Mouse (Mus musculus): ENCODE measurements around the gene Tmem53. TPM values are rescaled to one million over a fixed set of nuclear protein-coding genes. Genes with fewer than 3 reads are reported as not detected.

Gene Tmem53
- polyA plus RNA-seq (2015; fragmentation: Nextera tagmentation; extraction: Ambion mirVana), result 13.2 and 13.5 TPM in 2 replicates

GRCm38 (mm10) chr4:117251801-117252316, at the start of gene Tmem53, which contains the start of gene Armh1:
Tmem53 (plus strand) TSS chr4:117251951.
Armh1 (minus strand) TSS chr4:117252125.
- peak; percentile 99 for ATAC-seq (ENCODE audit: insufficient read depth, low FRiP score, low read depth)
- Histone ChIP-seq H3K4me2 (peak within 1 kb of the TSS; percentile 75), H3K4me3 (replicated peaks) (peak within 1 kb of the TSS; percentile 77), H3K4me1 (peaks cover 22% of the 10 kb centered on the region), H3K9ac (peak within 1 kb of the TSS; percentile 63), H3K27ac (peak within 1 kb of the TSS; percentile 90), H3K27me3 (replicated peaks) (no peaks in the 10 kb centered on the region), H3K36me3 (no peaks in the 10 kb centered on the region), H3K9me3 (no peaks in the 10 kb centered on the region)
- 0% methylated on average over 43 of the region's 43 CpGs for WGBS

GRCm38 (mm10) chr4:117202046-117202991, 49.4 kb upstream of the Tmem53 start:
- Histone ChIP-seq H3K4me3 (replicated peaks) (peak overlapping the region; percentile 32), H3K27me3 (replicated peaks) (no peaks in the 10 kb centered on the region), H3K36me3 (no peaks in the 10 kb centered on the region), H3K4me2 (peak overlapping the region; percentile 52), H3K27ac (peak overlapping the region; percentile 79), H3K9ac (no peak overlapping the region), H3K9me3 (no peaks in the 10 kb centered on the region), H3K4me1 (no peaks in the 10 kb centered on the region; the same call in 1 of the 2 replicates)
- ATAC-seq (ENCODE audit: insufficient read depth, low FRiP score, low read depth), result peak; percentile 90
- WGBS, result 1% methylated on average over 25 of the region's 25 CpGs

- no peaks in the 10 kb centered on the region; the same call in 1 of the 2 replicates for H3K4me1 ChIP-seq
- no peak overlapping the region for H3K4me3 ChIP-seq (replicated peaks)
- H3K27ac ChIP-seq, result peak overlapping the region; percentile 79; the same call in 1 of the 2 replicates
- H3K36me3 ChIP-seq, result no peaks in the 10 kb centered on the region
- no peaks in the 10 kb centered on the region for H3K27me3 ChIP-seq (replicated peaks)
- no peak overlapping the region for H3K9ac ChIP-seq
- H3K9me3 ChIP-seq, result no peaks in the 10 kb centered on the region
- 58% methylated on average over 4 of the region's 4 CpGs for WGBS
- H3K4me2 ChIP-seq, result no peak overlapping the region
- ATAC-seq (ENCODE audit: insufficient read depth, low FRiP score, low read depth), result peak; percentile 20; the same call in 1 of the 2 replicates
Observed at GRCm38 (mm10) chr4:117202992-117203354, 48.8 kb upstream of the Tmem53 start.

DNA sequence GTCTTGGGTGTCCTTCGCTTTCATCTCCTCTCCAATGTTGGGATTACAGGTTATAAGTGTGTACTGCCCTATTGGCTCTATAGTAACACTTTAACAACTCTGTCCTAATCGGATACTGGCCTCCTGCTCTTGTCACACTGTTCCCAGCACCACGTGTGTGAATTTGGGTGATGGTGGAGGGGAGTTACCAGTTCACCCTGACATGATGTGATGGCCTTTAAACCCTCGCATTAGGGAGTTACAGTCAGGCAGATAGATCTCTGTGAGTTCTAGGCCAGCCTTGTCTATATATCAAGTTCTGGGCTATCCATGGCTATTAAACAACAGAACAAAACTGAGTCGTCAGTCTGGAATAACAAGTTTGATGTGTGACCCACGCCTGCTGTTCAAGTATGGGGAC, 42.2 kb upstream of the Tmem53 start:
- H3K9me3 ChIP-seq, result no peaks in the 10 kb centered on the region
- no peaks in the 10 kb centered on the region for H3K27me3 ChIP-seq (replicated peaks)
- no peak for ATAC-seq (ENCODE audit: insufficient read depth, low FRiP score, low read depth)
- no peak overlapping the region for H3K4me2 ChIP-seq
- H3K4me1 ChIP-seq, result no peaks in the 10 kb centered on the region
- H3K9ac ChIP-seq, result no peak overlapping the region
- no peak overlapping the region for H3K27ac ChIP-seq
- WGBS, result 80% methylated on average over 6 of the region's 6 CpGs
- H3K36me3 ChIP-seq, result no peaks in the 10 kb centered on the region
- H3K4me3 ChIP-seq (replicated peaks), result no peak overlapping the region

- peak overlapping the region; percentile 19; the same call in 1 of the 2 replicates for H3K4me2 ChIP-seq
Observed at GRCm38 (mm10) chr4:117210147-117211074, 41.3 kb upstream of the Tmem53 start.

DNA sequence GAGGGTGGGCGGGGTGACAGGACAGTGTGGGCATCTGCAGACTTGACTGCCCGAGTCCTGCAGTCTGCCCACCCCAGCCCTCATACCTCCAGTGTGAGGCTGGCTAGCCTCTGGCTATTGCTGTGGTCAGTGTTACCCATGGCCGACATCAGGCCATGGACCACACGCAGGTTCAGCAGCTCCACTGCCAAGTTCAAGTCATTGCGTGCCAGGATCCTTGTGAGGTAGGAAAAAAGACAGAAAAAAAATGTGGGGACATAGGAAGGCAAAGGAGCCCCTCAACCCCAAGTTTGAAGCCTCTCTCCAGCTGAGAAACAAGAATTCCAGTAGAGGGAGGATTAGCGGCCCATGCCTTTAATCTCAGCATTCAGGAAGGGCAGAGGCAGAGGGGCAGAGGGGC, 37.5 kb upstream of the Tmem53 start:
- Histone ChIP-seq H3K4me1 (no peaks in the 10 kb centered on the region), H3K4me2 (no peak overlapping the region), H3K9me3 (no peaks in the 10 kb centered on the region), H3K27me3 (replicated peaks) (no peaks in the 10 kb centered on the region), H3K4me3 (replicated peaks) (no peak overlapping the region), H3K27ac (no peak overlapping the region), H3K36me3 (no peaks in the 10 kb centered on the region), H3K9ac (no peak overlapping the region)
- no peak for ATAC-seq (ENCODE audit: insufficient read depth, low FRiP score, low read depth)
- WGBS, result 82% methylated on average over 6 of the region's 6 CpGs

More at GRCm38 (mm10) chr4:117210147-117211074, 41.3 kb upstream of the Tmem53 start:
- no peaks in the 10 kb centered on the region for H3K9me3 ChIP-seq
- no peaks in the 10 kb centered on the region for H3K36me3 ChIP-seq
- H3K27me3 ChIP-seq (replicated peaks), result no peaks in the 10 kb centered on the region
- no peaks in the 10 kb centered on the region for H3K4me1 ChIP-seq
- 6% methylated on average over 20 of the region's 20 CpGs for WGBS
- no peak overlapping the region for H3K27ac ChIP-seq
- ATAC-seq (ENCODE audit: insufficient read depth, low FRiP score, low read depth), result peak; percentile 56; the same call in 1 of the 2 replicates
- H3K4me3 ChIP-seq (replicated peaks), result no peak overlapping the region; the same call in 1 of the 2 replicates
- H3K9ac ChIP-seq, result no peak overlapping the region

- Histone ChIP-seq H3K4me1 (no peaks in the 10 kb centered on the region), H3K4me2 (no peak overlapping the region), H3K36me3 (no peaks in the 10 kb centered on the region), H3K4me3 (replicated peaks) (no peak overlapping the region), H3K27ac (no peak overlapping the region), H3K27me3 (replicated peaks) (no peaks in the 10 kb centered on the region), H3K9ac (no peak overlapping the region), H3K9me3 (no peaks in the 10 kb centered on the region)
- ATAC-seq (ENCODE audit: insufficient read depth, low FRiP score, low read depth), result no peak
- 52% methylated on average over 5 of the region's 5 CpGs for WGBS
Observed at GRCm38 (mm10) chr4:117217029-117217428, 34.7 kb upstream of the Tmem53 start.

DNA sequence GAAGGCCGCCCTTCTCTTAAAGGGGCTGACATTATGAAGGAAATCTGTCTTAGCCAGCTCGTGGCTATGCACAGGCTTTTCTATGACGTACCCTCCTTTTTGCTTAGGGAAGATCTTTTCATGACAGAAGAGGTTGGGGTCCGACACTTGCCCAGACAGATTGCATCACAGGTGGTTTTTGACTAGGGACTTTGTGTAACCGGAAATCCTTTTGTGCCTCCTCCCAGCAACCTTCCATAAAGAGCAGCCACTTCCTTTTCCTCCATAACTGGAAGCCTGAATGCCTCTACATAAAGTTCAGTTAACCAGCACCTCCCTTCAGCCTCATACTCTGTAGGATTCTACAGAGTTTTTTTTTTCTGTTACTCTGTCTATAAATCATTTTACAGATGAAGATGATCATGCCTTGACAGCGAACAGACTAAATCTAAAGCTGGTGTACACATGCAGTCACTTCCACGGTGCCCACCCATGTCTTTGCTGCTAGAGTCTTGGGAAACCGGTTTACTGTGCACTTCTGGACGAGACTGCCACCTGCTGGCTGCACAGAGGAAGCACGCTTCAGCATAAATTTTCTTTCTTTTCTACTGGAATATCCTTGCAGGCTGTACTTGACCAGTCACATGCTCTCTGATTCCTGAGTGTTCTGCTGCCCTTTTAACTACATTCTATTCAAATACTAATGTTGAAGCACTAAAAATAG, 33.1 kb upstream of the Tmem53 start:
- 33% methylated on average over 10 of the region's 10 CpGs for WGBS
- no peak for ATAC-seq (ENCODE audit: insufficient read depth, low FRiP score, low read depth)
- no peak overlapping the region; the same call in 1 of the 2 replicates for H3K4me2 ChIP-seq
- H3K9ac ChIP-seq, result no peak overlapping the region
- H3K4me1 ChIP-seq, result no peaks in the 10 kb centered on the region
- no peak overlapping the region for H3K4me3 ChIP-seq (replicated peaks)
- H3K27ac ChIP-seq, result no peak overlapping the region
- no peaks in the 10 kb centered on the region for H3K9me3 ChIP-seq
- no peaks in the 10 kb centered on the region for H3K27me3 ChIP-seq (replicated peaks)
- no peaks in the 10 kb centered on the region for H3K36me3 ChIP-seq

DNA sequence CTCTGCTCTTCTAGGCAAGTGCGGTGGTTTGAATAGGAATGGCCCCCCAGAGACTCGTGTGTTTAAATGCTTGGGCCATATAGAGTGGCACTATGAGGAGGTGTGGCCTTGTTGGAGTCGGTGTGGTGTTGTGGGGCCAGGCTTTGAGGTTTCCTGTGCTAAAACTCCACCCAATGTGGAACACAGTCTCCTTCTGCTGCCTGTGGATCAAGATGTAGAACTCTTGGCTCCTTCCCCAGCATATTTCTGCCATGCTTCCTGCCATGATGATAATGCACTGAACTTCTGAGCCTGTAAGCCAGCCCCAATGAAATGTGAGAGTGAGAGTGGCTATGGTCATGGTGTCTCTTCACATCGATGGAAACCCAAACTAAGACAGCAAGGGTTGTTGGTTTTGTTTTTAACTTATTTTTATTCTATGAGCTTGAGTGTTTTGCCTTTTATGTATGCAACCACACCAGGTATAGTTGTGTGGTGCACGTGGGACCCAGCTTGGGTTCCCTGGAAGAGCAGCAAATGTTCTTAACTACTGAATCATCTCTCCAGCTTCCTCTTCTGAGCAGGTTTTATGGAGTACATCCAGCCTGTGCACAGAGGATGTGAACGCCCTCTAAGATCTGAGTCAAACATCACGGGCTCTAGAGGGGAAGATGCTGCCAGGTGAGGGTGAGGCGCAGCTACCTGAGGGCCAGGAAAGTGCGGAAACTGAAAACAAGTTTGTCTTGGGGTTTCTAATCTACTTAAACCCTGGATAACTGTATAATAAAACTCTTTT, 30.8 kb upstream of the Tmem53 start:
- WGBS, result 68% methylated on average over 9 of the region's 9 CpGs
- H3K36me3 ChIP-seq, result no peaks in the 10 kb centered on the region

DNA sequence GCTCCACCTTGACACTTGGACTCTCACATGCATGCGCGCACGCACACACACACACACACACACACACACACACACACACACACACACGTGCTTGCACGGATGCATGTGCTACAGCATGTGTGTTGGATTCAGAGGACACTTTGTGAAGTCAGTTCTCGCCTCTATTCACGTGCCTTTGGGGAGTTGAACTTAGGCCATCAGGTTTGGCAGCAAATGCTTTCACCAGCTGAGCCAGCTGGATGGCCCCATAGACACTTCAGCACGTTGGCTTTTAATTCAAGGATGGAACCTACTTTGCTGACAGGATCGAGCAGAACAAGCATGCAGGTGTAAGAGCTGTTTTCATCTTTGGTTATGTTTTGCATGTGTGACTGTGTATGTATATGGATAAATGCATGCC, 29.9 kb upstream of the Tmem53 start:
- H3K27me3 ChIP-seq (replicated peaks), result no peaks in the 10 kb centered on the region
- H3K4me2 ChIP-seq, result no peak overlapping the region
- H3K4me1 ChIP-seq, result no peaks in the 10 kb centered on the region
- no peaks in the 10 kb centered on the region for H3K9me3 ChIP-seq
- H3K9ac ChIP-seq, result no peak overlapping the region
- WGBS, result 87% methylated on average over 9 of the region's 9 CpGs
- H3K4me3 ChIP-seq (replicated peaks), result no peak overlapping the region
- ATAC-seq (ENCODE audit: insufficient read depth, low FRiP score, low read depth), result no peak
- H3K36me3 ChIP-seq, result no peaks in the 10 kb centered on the region
- H3K27ac ChIP-seq, result no peak overlapping the region

More for the DNA sequence above, 30.8 kb upstream of the Tmem53 start:
- no peak for ATAC-seq (ENCODE audit: insufficient read depth, low FRiP score, low read depth)
- H3K4me2 ChIP-seq, result no peak overlapping the region
- H3K9me3 ChIP-seq, result no peaks in the 10 kb centered on the region
- no peak overlapping the region for H3K4me3 ChIP-seq (replicated peaks)
- no peak overlapping the region for H3K27ac ChIP-seq
- H3K27me3 ChIP-seq (replicated peaks), result no peaks in the 10 kb centered on the region
- H3K4me1 ChIP-seq, result no peaks in the 10 kb centered on the region
- no peak overlapping the region for H3K9ac ChIP-seq

Data from stomach, embryonic 15.5 days (tissue).